Mouse (Mus musculus) hindbrain, embryonic 11.5 days (tissue): ENCODE results near the gene Pakap. TPM values are rescaled to one million over a fixed set of nuclear protein-coding genes. Genes with fewer than 3 reads are reported as not detected.

Experiments
- ATAC-seq: fragments of 200-750 bp; cut with Nextera tagmentation; 2 replicates; pipeline ENCODE4 v1.8.0; 2017; ENCODE audit warnings: mild to moderate bottlenecking, moderate TSS enrichment, moderate library complexity; ENCODE audit not compliant: low FRiP score
- DNase-seq: peaks from one replicate; pipeline ENCODE4 v3.0.0-alpha.2; 2015; ENCODE audit warnings: low spot score
- H3K27ac ChIP-seq: fragments of 300-500 bp; sonication (generic); 2 replicates; pipeline ENCODE4 v1.5.1; 2014; ENCODE audit warnings: mild to moderate bottlenecking, low read depth, low read length
- H3K27me3 ChIP-seq: fragments of 300-500 bp; sonication (generic); 2 replicates; pipeline ENCODE4 v1.6.1; 2014; ENCODE audit warnings: mild to moderate bottlenecking, low read length, moderate library complexity, mixed read lengths; ENCODE audit not compliant: control insufficient read depth, insufficient read depth
- H3K36me3 ChIP-seq: fragments of 300-500 bp; sonication (generic); 2 replicates; pipeline ENCODE4 v1.6.1; 2014; ENCODE audit warnings: mild to moderate bottlenecking, low read length, moderate library complexity, mixed read lengths; ENCODE audit not compliant: control insufficient read depth, insufficient read depth
- H3K4me1 ChIP-seq: fragments of 300-500 bp; sonication (generic); replicated peaks from 2 replicates; pipeline ENCODE4 v1.6.1; 2014; ENCODE audit warnings: low read length, mixed read lengths; ENCODE audit not compliant: control insufficient read depth, insufficient read depth
- H3K4me2 ChIP-seq: fragments of 300-500 bp; sonication (generic); replicated peaks from 2 replicates; pipeline ENCODE4 v1.6.1; 2014; ENCODE audit warnings: mild to moderate bottlenecking, low read depth, low read length
- H3K4me3 ChIP-seq: fragments of 300-500 bp; sonication (generic); 2 replicates; pipeline ENCODE4 v1.5.1; 2014; ENCODE audit warnings: low read depth, low read length
- H3K9ac ChIP-seq: fragments of 300-500 bp; sonication (generic); 2 replicates; pipeline ENCODE4 v1.6.1; 2014; ENCODE audit warnings: low read depth, low read length
- H3K9me3 ChIP-seq: fragments of 300-500 bp; sonication (generic); 2 replicates; pipeline ENCODE4 v1.6.1; 2016; ENCODE audit warnings: low read length; ENCODE audit not compliant: control insufficient read depth
- WGBS: fragments of 180-500 bp; shearing (Covaris S2); extraction: QIAGEN DNeasy Blood & Tissue Kit; methylation state at CpG from one replicate; pipeline ENCODE4 v1.1.7; 2014; 5-methylcytosine and 5-hydroxymethylcytosine counted together
- polyA plus RNA-seq: library from polyadenylated mRNA; unstranded; fragments of >200 nt; fragmentation: Nextera tagmentation; extraction: Ambion mirVana; gene quantifications from 2 replicates; pipeline ENCODE4 v1.2.1, GENCODE M21; 2014

The Pakap gene
- polyA plus RNA-seq, 1 experiment from 2014 or later = 24.7 TPM

GRCm38 (mm10) chr4:57538029-57538688, 29.8 kb upstream of the Pakap start:
- no peaks in the 10 kb centered on the region for H3K27me3 ChIP-seq
- DNase-seq (no peak), ATAC-seq (no peak)
- H3K4me3 ChIP-seq = no peak overlapping the region
- H3K4me1 ChIP-seq = no peaks in the 10 kb centered on the region
- no peak overlapping the region for H3K4me2 ChIP-seq
- H3K36me3 ChIP-seq = no peaks in the 10 kb centered on the region
- 27% methylated on average over 4 of the region's 4 CpGs for WGBS
- no peak overlapping the region for H3K9ac ChIP-seq
- no peaks in the 10 kb centered on the region for H3K9me3 ChIP-seq
- no peak overlapping the region for H3K27ac ChIP-seq

- ATAC-seq = peak; percentile 78
- no peak overlapping the region for H3K4me2 ChIP-seq
- peak overlapping the region; percentile 63 for H3K27ac ChIP-seq
These were observed 24.2 kb upstream of the Pakap start for GRCm38 (mm10) chr4:57543692-57544256.

DNA sequence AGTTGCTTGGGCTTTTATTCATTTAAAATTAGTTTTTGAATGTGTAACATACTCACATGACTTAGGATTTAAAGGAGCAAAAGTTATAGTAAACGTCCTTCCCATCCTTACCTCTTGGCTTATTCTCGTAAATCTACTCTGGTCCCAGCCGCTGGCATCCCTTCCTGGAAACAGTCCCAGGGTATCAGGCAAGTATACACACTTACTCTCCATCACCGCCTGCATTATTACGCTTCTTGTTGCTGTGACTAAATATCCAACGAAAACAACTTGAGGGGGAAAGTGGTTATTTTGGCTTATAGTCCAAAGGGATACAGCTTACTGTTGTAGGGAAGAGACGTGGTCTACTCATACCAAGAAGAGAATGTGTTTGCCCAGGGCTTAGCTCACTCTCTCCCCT, 20.2 kb upstream of the Pakap start:
- Histone ChIP-seq H3K4me3 (no peak overlapping the region), H3K4me2 (no peak overlapping the region), H3K27me3 (no peaks in the 10 kb centered on the region), H3K27ac (no peak overlapping the region), H3K9ac (no peak overlapping the region), H3K9me3 (no peaks in the 10 kb centered on the region), H3K36me3 (no peaks in the 10 kb centered on the region), H3K4me1 (0 out of 2 replicates have a peak, but pooled peaks cover 2% of the 10 kb centered on the region)
- DNase-seq = no peak
- no peak for ATAC-seq
- WGBS = 97% methylated on average over 7 of the region's 7 CpGs

More at GRCm38 (mm10) chr4:57543692-57544256, 24.2 kb upstream of the Pakap start:
- Histone ChIP-seq H3K4me3 (no peak overlapping the region), H3K27me3 (no peaks in the 10 kb centered on the region), H3K9me3 (no peaks in the 10 kb centered on the region), H3K9ac (no peak overlapping the region), H3K36me3 (no peaks in the 10 kb centered on the region), H3K4me1 (0 out of 2 replicates have a peak, but pooled peaks cover 2% of the 10 kb centered on the region)
- 3% methylated on average over 6 of the region's 6 CpGs for WGBS
- DNase-seq = peak; percentile 74

GRCm38 (mm10) chr4:57550216-57550615, 17.8 kb upstream of the Pakap start:
- WGBS = 33% methylated on average over 1 of the region's 1 CpGs
- Histone ChIP-seq H3K9ac (no peak overlapping the region), H3K36me3 (no peaks in the 10 kb centered on the region), H3K27me3 (no peaks in the 10 kb centered on the region), H3K4me1 (no peaks in the 10 kb centered on the region), H3K4me3 (no peak overlapping the region), H3K4me2 (no peak overlapping the region), H3K27ac (no peak overlapping the region), H3K9me3 (no peaks in the 10 kb centered on the region)
- DNase-seq (no peak), ATAC-seq (no peak)

- H3K9me3 ChIP-seq = no peaks in the 10 kb centered on the region
- H3K27me3 ChIP-seq = no peaks in the 10 kb centered on the region
- DNase-seq (no peak), ATAC-seq (no peak)
- H3K4me2 ChIP-seq = no peak overlapping the region
- H3K9ac ChIP-seq = no peak overlapping the region
- no peak overlapping the region for H3K27ac ChIP-seq
- no peaks in the 10 kb centered on the region for H3K4me1 ChIP-seq
- no peaks in the 10 kb centered on the region for H3K36me3 ChIP-seq
- 81% methylated on average over 2 of the region's 2 CpGs for WGBS
- H3K4me3 ChIP-seq = no peak overlapping the region
These were observed 10.9 kb upstream of the Pakap start for GRCm38 (mm10) chr4:57557102-57557501.

GRCm38 (mm10) chr4:57559438-57559837, 8.5 kb upstream of the Pakap start:
- H3K4me2 ChIP-seq = no peak overlapping the region
- H3K9me3 ChIP-seq = no peaks in the 10 kb centered on the region
- H3K27me3 ChIP-seq = no peaks in the 10 kb centered on the region
- WGBS = 100% methylated on average over 1 of the region's 1 CpGs
- no peaks in the 10 kb centered on the region for H3K4me1 ChIP-seq
- no peak overlapping the region for H3K4me3 ChIP-seq
- ATAC-seq (no peak), DNase-seq (no peak)
- no peaks in the 10 kb centered on the region for H3K36me3 ChIP-seq
- H3K27ac ChIP-seq = no peak overlapping the region
- H3K9ac ChIP-seq = no peak overlapping the region

GRCm38 (mm10) chr4:57560010-57560409, 8.0 kb upstream of the Pakap start:
- no peaks in the 10 kb centered on the region for H3K4me1 ChIP-seq
- H3K27ac ChIP-seq = no peak overlapping the region
- no peaks in the 10 kb centered on the region for H3K27me3 ChIP-seq
- 64% methylated on average over 3 of the region's 3 CpGs for WGBS
- ATAC-seq = no peak
- H3K4me2 ChIP-seq = no peak overlapping the region
- H3K36me3 ChIP-seq = no peaks in the 10 kb centered on the region
- H3K9ac ChIP-seq = no peak overlapping the region
- no peak overlapping the region for H3K4me3 ChIP-seq
- DNase-seq = no peak
- no peaks in the 10 kb centered on the region for H3K9me3 ChIP-seq

- Histone ChIP-seq H3K9ac (no peak overlapping the region), H3K9me3 (no peaks in the 10 kb centered on the region), H3K27ac (no peak overlapping the region), H3K27me3 (no peaks in the 10 kb centered on the region), H3K36me3 (no peaks in the 10 kb centered on the region), H3K4me2 (no peak overlapping the region), H3K4me1 (no peaks in the 10 kb centered on the region), H3K4me3 (no peak overlapping the region)
- ATAC-seq = no peak
- DNase-seq = no peak
- 83% methylated on average over 6 of the region's 6 CpGs for WGBS
These were observed 6.9 kb upstream of the Pakap start for GRCm38 (mm10) chr4:57561055-57561454.

DNA sequence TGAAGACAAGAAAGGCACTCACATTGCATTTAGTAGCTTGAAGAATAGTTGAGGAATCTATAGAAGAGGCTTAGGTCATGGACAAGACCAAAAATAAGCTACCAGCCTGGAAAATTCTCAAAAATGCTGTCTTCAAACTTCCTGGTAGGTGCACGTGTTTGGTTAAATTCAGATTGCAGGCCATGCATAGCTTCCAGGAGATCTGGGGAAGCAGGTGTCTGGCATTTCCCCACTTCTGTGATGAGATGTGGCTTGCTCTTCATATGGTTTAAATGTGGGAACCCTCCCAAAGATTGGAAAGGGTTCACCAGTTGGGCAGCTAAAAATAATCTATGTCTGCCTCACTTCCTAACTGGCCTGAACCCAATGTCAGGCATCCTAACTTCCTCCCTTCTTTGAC, 2.7 kb upstream of the Pakap start:
- H3K4me3 ChIP-seq = no peak overlapping the region
- no peak overlapping the region for H3K4me2 ChIP-seq
- no peaks in the 10 kb centered on the region for H3K36me3 ChIP-seq
- no peak for ATAC-seq
- no peak overlapping the region for H3K9ac ChIP-seq
- H3K27me3 ChIP-seq = no peaks in the 10 kb centered on the region
- H3K27ac ChIP-seq = no peak overlapping the region
- 100% methylated on average over 1 of the region's 1 CpGs for WGBS
- no peak for DNase-seq
- H3K9me3 ChIP-seq = no peaks in the 10 kb centered on the region
- H3K4me1 ChIP-seq = peaks cover 3% of the 10 kb centered on the region; the same call in 1 of the 2 replicates
